Mouse (Mus musculus) liver, embryonic 14.5 days (tissue): ENCODE measurements around the gene Peli1.

Experiments
- CTCF ChIP-seq: IDR thresholded peaks from 2 replicates; pipeline ENCODE4 v1.5.1; 2016; ENCODE audit warnings: antibody characterized with exemption, low read depth, control low read depth
- EP300 ChIP-seq: IDR thresholded peaks from 2 replicates; pipeline ENCODE4 v1.6.1; 2016; ENCODE audit warnings: antibody characterized with exemption, low read depth

DNA sequence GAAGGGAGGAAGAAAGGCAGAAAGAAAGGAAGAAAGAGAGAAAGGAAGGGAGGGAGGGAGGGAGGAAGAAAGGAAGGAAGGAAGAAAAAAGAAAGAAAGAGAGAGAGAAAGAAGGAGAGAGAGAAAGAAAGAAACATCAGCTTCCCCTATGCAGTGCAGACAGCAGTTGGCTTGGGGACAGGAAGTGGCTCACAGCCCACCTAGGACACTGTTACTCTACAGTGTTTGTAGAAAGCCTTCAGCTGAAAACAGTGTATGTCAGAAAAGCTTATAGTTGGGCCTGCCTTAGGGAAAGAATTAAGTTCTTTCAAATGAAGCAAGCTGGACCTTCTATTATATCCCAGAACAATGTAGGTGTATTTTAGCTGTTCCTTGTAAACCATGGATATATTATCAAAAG lies 85.4 kb downstream of the Peli1 start:
- TF ChIP-seq CTCF (no peak), EP300 (no peak)
